Mouse (Mus musculus) E14TG2a.4 (cell line): Measurements from ENCODE around the gene Tenm4.

ENCODE experiments used
- CTCF ChIP-seq: conservative IDR thresholded peaks from 2 replicates; pipeline ENCODE4 v1.5.1; 2014; ENCODE audit warnings: low read length
- POU5F1 ChIP-seq: IDR thresholded peaks from 2 replicates; pipeline ENCODE4 v1.6.1; 2014; ENCODE audit warnings: low read length, borderline replicate concordance

DNA sequence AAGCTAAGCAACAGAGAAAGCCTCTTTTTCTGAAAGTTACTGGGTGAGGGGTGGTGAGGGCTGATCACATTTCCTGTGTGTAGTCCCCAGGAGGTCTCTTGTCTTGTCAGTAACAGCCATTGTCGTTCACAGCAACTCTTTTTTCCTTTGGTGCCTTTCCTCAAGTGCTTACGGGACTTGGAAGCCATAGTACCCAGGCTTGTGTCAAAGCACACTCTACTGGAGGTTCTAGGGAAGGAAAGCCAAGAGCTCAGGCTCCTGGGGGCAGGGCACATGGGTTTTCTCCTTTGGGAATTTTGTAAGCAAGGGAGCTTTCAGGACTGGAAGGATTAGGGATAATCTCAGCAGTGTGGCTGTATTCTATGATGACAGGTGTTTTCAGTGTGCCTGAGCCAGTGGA, 103.4 kb downstream of the Tenm4 start:
- TF ChIP-seq CTCF: no peak
- TF ChIP-seq POU5F1: no peak
